Mouse (Mus musculus): ENCODE results near the gene Kcnip4. TPM values are rescaled to one million over a fixed set of nuclear protein-coding genes. Genes with fewer than 3 reads are reported as not detected.
A peak's percentile ranks its signal among the peaks of the same experiment; 100 is the strongest.

Kcnip4 gene
- 1 to 10 TPM; 2.9 to 3.3 TPM for total RNA-seq (2021)
- long read RNA-seq, experiment 1, partial matches to known transcripts, result 4 of 6 reads
- long read RNA-seq, experiment 1, other reads (novel, unspliced or antisense), result 2 of 6 reads
- long read RNA-seq, experiment 2, partial matches to known transcripts, result 0 of 1 reads
- long read RNA-seq, experiment 2, other reads (novel, unspliced or antisense), result 1 of 1 reads

DNA sequence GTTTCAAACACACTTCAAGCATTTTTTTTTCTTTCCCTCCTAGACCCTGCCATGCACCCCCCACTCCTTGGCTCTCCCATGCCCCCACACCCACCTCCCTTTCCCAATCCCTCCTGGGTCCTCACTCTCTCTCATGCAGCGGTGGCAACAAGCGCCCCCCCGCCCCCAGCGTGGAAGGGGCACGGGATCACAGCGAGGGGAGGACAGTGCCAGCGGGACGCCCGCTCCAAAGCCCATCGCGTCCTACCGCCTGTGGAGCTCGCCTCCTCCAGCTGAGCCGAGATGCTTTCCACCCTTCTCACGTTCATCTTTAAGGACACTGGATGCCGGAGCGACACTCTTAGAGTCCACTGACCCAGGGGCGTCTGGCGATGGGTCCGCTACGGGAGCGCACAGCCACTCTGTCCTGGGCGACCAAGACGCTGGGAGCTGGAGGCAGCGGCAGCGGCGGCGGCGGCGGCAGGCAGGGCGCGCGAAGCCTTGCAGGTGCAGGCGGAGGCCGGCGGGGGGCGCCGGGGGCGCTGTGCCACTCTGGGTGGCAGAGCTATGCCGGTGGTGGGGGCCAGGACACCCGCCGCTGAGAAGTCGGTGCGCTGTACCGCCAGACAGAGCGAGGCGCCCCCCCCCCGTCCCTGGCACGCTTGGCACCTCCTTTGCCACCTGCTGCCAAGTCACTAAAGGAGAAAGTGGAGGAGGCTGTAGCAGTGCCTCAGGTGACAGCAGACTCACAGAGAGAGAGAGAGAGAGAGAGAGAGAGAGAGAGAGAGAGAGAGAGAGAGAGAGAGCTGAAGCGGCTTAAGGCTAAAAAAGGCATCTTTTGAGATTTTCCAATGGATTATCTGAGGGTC lies at the start of gene Kcnip4:
Gene Kcnip4, minus strand, starts transcription at position 514 of the 848 bp plus-strand sequence.
- peak; percentile 66 for DNase-seq

DNA sequence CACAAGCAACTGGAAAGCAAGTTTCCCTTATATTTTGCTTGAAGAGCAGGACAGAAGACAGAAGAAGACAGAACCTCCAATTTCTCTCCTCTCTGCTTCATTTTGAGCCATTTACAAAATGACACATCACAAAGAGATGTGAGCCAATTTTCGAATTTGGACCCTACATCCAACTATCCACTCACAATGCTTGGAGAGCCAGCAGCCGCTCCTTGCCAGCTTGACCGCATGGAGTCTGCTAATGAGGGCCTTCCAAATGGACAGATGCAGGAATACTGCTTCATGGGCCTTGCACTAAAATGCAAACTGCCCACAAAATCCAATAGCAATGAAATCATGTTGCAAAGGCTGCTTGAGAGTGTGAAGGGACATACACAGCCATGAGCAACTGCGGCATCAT lies 47.2 kb upstream of the Kcnip4 start:
- DNase-seq, result no peak

DNA sequence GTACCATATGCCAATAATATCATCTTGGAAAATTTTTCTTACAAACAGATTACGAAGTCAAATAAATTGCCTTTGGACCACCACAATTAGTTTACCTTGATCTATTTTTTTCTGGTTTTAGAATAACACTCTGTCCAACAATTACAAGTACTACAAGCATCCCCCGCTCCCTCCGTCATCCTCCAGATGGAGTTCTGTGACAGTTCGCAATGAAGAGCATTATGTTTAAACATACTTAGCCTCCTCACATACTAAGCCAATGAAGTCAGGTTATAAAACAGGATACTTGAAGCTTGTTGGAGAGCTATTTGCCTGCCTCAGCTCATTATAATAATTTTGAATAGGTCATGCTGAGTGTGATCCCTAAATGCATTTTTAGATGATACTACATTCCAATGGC lies 39.0 kb upstream of the Kcnip4 start:
- no peak for DNase-seq

DNA sequence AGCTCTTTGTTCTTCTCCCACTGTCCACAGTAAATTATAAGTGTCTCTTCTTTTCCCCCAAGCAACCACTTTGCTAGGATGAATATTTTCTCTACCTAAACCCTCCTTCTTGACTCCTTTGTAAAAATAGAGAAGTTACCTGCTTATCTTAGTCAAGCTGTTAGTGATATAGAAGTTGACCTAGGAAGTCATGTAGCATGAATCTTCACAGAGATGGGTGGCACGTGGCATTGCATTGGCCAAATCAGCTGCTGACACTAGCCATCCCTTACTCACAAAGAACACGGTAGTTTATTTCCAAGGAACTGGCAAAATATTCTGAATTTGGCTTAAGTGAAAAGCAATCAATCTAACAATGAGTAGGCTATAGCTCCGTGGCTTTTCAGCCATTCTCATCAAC lies 32.7 kb upstream of the Kcnip4 start:
- DNase-seq, result no peak

DNA sequence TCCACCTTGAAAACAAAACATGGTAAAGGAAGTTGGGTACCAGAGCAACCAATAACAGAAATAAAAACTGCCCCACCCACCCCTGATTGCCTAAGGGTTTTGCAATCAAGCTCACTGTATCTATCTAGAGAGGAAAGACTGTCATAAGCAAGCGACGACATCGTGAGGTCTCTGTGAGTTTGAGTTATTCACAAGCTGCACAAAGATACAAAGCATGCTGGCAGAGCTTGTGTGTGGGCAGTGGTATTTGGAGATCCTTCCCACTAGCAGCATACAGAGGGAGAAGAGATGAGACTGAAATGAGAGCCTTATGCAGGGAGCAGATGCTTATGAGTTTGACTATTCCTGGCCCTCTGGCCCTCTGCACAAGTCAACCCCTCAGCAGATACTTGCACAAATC lies 23.2 kb upstream of the Kcnip4 start:
- no peak for DNase-seq

DNA sequence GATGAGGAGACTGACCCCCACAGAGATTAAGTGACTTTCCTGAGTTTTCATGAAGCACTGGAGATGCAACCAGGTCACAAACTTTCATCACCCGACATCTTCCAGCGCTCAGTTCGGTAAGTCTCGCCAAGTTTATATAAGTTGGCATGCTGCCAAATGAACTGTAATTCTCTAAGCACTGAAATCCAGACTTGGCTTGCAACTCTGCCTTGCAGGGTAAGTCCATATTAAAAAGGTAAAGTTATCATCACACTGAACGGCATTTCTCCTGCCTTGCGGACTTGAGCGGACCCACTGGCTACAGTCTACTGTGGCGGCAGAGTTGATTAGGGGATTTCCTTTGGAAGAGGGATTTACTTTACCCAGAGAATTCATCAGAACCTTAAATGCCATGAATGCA lies 4.7 kb upstream of the Kcnip4 start:
- DNase-seq, result peak; percentile 15

DNA sequence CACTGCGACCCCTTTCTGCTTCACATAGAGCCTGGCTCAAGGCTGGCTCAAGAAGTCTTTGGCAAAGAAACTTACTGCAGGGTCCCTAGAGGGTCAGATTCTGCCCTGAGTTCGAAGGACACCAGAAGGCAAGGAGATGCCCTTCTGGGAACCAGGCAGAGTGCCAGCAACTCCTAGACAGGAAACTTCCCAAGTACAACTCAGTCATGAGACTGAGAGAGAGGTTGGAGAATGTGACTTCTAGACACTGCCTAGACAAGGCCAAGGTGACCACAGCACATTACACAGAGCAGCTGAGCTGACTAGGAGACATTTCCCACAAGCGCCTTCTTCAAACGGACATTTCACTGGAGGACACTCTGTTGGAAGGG lies 520 bp upstream of the Kcnip4 start:
- peak; percentile 30 for DNase-seq

DNA sequence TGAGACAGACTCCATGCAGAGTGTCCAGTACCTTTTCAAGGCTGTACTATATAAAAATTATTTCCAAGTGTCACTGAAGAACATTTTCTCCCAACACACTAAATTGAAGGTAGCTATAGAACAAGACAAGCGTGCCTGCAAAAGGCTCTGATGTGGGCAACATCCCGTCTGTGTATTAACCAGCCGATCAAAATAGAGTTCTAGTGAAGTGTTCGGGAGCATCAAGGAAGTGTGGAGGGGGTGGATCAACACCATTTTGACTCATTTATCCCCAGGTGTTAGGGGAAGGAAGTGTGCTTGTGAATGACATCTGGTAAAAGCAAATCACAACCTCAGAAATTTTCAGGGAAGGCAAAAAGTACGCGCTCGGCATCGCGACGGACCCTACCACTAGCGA lies 712 bp downstream of the Kcnip4 start:
- DNase-seq, result no peak

DNA sequence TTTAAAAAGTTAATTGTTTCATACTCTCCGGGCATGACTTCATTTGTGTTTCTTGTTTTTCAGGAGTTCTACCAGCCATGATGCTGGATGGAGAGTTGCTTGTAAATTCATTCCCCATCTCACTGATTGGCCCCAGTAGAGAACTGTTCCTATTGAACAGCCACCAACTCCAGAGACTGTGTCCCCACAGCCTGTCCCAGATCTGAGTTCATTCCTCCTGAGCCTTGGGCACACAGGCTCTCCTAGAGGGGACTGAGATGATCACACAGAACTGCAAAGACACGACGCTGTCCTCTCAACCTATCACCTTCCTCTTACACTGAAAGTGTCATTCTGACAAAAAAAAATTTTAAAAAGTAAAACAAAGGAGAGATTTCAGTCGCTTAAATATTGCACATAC lies 1.7 kb downstream of the Kcnip4 start:
- DNase-seq, result no peak

DNA sequence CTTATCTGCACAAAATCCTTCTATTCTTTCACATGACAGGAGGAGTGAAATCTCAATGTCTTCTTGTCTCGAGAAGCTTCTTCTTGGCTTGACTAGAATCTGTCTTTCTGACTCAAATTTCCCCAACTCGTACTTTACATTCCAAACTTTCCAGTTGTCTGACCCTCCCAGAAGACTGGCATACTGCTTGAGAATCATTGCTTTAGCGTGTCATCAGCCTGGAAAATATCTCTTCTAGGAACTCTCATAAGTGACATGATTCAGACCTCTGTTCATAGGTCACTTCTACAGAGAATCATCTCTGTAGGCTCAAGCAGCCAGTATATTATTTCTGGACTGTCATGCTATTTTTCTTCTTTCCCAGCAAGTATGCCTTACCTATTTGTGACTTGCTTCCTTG lies 26.0 kb downstream of the Kcnip4 start:
- no peak for DNase-seq

DNA sequence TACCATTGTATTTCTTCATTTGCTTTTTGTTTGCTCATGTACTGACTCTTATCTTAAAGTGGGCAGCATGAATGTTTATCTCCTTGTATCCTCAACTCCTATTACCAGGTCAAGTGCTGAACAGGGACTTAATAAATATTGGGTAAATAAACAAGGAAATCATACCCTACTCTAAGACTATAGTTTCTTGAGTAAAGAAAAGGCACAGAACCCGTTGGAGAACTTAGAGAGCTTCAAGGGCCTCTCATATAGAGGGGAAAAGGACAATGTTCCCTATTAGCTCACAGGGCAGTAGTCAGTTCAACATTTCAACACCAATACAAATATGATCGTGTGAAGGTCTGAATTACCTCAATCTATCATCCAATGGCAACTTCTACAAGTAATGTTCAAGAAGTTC lies 37.4 kb downstream of the Kcnip4 start:
- no peak for DNase-seq

DNA sequence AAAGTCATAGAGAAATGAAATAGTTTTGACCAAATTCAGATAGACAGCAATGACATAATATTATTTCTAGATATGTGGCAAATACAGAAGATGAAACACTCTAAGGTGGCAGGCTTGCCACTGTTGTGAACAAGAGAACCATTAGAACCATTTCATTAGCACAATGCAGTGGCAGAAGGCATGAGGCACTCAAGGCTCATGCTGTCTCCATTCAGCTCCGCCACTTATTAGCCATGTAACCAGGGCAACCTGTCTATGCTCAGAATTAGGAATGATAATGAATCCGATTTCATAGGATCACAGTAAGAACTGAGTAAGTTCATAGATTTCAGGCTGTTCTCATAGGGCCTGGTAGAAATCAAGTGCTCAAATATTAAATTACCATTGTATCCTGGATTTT lies 54.0 kb downstream of the Kcnip4 start:
- no peak for DNase-seq

DNA sequence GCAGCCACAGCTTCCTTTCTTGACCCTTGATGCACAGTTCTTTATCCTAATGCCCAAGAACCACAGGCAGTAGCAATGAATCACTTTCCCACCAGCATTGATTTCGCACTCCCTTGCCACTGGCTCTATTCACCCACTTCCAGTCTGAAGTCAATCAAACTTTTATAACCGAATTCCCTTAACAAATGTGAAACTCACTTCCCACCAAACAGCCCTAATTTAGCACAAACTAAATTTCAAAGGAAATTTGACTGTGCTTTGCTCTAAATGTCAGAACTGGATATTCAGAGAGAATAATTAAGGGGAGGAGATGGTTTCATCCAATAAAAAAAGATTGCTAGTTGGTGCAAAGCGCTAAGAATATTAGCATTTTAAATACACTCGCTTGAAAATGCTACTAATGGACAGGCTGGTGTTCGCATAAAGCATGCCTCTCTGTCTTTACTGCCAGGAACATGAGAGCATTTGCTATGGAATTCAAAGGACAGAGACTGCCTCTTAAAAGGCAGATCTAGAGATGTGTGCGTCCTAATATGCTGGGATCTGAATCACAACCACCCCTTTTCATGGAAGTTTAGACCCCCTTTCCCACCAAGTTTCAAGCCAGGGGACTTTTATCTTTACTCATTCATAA lies 63.9 kb downstream of the Kcnip4 start:
- DNase-seq, result no peak

DNA sequence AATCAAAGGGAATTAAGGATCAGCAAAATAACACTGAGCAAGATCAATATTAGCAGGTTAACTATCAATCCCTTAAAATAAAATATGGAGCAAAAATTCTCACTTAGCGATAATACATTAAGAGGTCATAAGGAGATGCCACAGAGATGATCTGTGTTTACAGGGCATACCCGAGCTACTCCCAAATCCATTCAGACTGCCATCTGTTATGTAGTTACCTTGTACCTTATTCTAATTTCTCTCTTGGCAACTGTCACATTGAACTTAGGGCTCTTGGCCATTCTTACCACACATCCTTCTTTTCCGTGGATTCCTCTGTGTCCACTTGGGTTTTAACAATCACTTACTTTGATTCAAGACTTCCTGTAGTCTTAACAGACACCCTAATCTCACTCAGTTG lies 71.6 kb downstream of the Kcnip4 start:
- no peak for DNase-seq

DNA sequence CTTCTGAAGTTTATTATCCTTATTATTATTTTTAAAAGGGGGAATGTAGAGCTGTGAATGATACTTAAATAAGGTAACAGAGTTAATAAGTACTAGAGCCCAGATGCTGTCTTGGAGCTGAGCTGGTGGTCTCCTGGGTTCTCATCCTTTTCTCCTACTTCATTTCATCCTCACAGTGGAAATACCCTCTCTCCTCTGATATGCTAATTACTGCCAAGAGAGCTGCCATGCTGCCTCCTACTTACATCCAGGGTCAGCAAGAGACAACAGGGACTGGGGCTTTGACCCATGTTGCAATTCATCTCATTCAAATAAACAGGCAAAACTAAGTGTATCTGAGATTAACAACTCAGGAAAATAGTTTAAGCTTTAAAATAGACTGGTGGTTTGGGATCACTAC lies 73.4 kb downstream of the Kcnip4 start:
- DNase-seq, result no peak

DNA sequence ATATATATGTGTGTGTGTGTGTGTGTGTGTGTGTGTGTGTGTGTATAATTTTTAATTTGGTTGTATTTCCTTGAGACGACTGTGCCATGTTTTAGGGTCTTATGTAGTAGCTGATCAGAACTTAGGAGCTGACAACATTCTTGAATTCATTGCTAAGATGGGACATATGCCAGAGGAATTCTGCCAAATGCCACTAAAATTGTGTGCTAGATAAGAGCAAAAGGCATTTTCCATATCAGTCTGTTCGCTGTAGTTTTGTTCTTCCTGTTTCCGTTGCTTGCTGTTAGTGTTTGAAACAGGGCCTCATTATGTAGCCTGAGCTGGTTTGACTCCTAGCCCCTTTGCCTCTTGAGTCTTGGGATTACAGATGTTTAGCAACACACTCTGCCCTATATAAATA lies 73.8 kb downstream of the Kcnip4 start:
- no peak for DNase-seq

DNA sequence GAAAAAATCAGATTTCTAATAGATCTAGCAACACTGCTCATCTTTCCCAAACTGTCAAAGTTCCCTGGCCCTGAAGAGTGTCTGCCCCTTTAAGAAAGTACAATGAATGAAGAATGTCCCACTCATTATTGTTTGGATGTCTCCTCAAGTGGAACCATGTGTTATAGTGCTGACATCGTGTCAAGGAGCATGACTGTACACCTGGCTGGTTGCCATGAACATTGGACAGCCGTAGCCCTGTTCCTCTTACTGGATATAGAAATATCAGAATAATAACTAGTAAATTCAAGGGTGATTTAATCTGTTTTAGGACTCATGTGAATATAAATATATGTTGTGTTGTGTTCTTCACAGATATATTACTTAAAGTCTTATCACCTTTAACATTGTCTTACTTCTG lies 87.5 kb downstream of the Kcnip4 start:
- peak; percentile 13 for DNase-seq

DNA sequence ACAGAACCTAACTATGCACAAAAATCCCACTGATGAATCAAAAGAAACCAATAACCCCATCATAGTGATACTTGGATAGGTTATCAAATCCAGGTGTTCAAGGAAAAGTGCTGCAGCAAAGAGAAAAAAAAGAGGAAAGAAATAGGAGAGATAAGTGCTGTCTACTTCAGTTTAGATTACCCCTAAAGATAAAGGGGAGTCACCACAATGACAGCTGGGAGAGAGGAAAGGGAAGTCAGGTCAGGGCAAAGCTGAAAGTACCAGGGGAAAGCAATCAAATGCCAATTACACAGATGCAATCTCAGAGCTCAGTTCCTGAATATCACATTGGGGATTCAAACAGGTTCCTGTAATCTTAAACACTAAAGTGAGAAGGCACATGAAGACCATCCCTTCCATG lies 97.0 kb downstream of the Kcnip4 start:
- no peak for DNase-seq

DNA sequence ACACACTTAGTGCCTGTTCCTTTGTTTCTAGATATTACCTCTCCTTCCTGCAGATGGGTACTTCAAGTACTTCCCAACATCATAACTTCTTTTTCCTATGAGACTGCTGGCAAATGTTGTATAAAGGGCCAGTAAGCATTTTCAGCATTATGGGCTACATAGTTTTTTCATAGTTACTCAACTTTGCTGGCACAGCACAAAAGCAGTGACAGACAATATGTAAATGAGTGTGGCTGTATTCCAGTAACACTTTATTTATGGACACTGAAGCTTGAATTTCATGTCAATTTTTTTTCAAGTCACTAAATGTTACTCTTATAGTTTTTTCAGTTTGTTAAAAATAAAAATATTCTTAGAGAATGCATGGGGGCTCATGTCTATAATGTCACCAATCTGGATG lies 105.0 kb downstream of the Kcnip4 start:
- no peak for DNase-seq

DNA sequence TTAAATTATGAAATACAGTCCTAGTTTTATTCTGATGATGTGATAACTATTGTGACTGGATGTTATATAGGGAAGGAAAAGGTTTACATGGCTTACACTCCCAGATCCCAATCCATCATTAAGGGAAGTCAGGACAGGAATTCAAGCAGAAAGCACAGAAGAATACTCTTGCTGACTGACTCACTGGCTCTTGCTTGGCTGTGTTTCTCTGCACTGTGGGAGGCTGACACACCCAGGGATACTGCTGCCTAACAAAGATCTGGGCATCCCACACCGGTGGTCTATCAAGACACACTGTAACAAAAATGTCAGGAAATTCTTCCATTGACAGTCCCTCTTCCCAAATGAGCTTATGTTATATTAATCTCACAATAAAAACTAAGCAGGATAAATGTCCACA lies 116.4 kb downstream of the Kcnip4 start:
- DNase-seq, result no peak

DNA sequence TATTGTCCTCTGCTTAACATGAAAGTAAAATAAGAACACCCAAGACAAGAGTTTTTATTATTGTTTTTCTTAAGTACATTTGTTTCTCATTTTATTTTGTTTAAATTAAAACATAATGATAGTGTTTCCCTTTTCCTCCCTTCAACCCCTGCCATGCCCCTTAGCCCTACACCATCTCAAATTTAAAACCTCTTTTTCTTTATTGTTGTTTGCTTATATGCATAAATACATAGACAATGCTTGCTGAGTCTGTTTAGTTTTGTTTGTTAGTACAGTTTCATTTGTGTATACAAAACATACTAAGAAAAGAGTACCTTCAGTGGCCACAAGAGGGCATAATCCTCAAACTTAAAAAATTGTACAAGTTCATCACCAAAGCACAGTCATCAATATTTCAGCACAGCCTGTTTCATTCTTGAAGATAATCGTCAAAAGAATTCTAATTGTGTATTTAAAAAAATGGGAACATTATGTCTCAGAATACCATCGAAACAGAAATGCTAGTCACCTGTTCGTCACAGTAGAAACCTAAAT lies 154.1 kb downstream of the Kcnip4 start:
- DNase-seq, result peak; percentile 21

DNA sequence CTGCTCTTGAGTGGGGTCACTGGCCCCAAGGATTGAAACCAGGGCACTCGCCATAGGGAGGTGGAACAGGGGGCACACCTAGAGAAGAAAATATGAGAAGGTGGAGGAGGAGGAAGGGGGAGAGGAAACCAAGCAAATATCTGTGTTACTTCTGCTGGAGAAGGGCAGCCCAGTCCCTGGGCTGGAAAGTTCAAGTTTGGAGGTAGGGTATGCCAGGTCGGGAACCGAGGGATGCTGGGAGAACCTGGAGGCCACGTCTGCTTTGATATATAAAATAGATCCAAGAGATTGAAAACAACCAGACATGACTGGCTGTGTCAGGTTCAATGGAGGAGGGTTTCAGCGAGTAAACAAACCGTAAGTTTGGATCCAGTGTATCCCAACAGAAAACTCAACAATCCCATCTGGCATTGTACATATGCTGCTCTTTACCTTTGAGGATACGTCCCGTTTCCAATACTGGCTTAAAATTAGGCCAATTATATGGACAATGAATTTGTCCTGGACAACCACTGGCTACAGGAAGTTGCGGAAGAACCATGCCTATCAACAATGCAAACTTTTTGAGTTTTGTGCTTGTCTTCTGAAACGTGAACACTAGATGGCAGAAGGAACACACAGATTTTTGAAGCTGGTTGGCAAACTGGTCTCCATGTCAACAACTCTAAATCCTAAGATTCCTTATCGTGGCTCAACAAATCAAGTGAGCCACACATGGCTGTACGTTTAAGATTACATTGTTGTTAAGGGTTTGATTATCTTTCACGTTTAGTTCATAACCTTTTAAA lies 155.9 kb downstream of the Kcnip4 start:
- peak; percentile 32 for DNase-seq

DNA sequence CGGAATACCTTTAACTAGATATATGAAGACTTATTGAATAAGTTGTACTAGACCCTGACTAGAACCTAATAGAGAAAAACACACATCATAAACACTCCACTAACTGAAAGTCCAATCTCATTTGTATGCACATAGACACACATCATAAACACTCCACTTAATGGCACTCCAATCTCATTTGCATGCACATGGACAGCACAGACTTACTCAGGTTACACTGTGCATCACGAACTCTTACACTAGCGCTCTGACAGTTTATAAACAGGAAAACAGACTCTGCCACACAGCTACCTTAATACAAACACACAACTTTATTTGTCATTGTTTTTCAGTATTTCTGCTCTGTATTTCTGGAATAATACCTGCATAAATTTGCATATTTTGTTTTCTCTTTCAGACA lies 168.3 kb downstream of the Kcnip4 start:
- no peak for DNase-seq
